Mouse (Mus musculus) erythroblast, adult 5-6 weeks (primary cell): ENCODE results near the gene Nedd4. TPM values are rescaled to one million over a fixed set of nuclear protein-coding genes. Genes with fewer than 3 reads are reported as not detected.
"Not testable (repeated sequence)": the region's sequence is repeated elsewhere in the genome, so short reads cannot be mapped to it uniquely, and the experiment has no call there.

Source experiments
- ATAC-seq: replicated peaks from 2 replicates; pipeline ENCODE4 v1.8.0; 2016; ENCODE audit warnings: moderate number of reproducible peaks, mild to moderate bottlenecking, moderate TSS enrichment, inconsistent platforms; ENCODE audit not compliant: poor library complexity, low FRiP score, severe bottlenecking
- total RNA-seq, 2 experiments: library from RNA; stranded (forward) in 1 of 2; stranded (reverse) in 1 of 2; fragments of 150-400 nt in 1 of 2; fragments of 200-764, 138-1000 nt in 1 of 2; gene quantifications; 2 replicates each; pipeline versions ENCODE4 v1.2.3 to v1.2.4; 2015 to 2017; ENCODE audit warnings: low replicate concordance in 2 of 2

Nedd4 gene
- total RNA-seq (2015; ENCODE audit: low replicate concordance): 37.6 and 48.2 TPM in 2 replicates
- total RNA-seq (2017; ENCODE audit: low replicate concordance): 51.9 and 56.2 TPM in 2 replicates

GRCm38 (mm10) chr9:72661895-72662661 lies at the start of gene Nedd4:
Gene Nedd4, plus strand, starts transcription at chr9:72662346.
- ATAC-seq: peak; percentile 79

GRCm38 (mm10) chr9:72613884-72614283 lies 48.3 kb upstream of the Nedd4 start:
- ATAC-seq: no peak

- no peak for ATAC-seq
Measured at GRCm38 (mm10) chr9:72614786-72615480, 47.2 kb upstream of the Nedd4 start.

DNA sequence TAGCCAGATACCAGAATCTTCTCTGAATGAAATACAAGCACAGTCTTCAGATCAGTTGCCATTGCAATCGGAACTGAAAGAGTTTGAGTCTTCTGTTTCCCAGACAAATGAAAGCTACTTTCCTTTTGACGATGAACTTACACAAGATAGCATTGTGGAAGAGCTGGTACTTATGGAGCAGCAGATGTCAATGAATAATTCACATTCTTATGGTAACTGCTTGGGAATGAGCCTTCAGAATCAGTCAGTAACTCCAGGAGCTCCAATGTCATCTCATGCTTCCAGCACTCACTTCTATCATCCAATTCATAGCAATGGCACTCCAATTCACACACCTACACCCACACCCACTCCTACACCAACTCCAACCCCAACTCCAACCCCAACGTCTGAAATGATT lies 44.1 kb upstream of the Nedd4 start:
- ATAC-seq: no peak

DNA sequence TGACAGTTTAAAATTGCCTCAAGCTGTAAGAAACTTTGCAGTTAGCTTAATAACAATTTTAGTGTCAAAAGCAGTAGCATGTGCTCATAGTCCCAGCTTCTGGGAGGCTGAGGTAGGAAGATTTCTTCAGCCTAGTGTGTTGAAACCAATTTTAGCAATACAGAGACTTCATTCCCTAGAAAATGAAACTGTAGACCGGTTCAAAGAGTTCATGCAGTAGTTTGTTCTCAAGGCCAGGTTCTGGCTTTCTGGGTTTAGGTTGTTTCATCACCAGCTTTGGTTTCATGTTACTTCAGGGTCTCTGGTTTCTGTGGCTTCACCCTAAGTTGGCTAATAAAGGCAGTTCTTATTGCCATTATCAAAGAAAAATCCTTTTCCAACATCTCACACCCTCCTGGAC lies 38.5 kb upstream of the Nedd4 start:
- no peak for ATAC-seq

GRCm38 (mm10) chr9:72627598-72627997 lies 34.5 kb upstream of the Nedd4 start:
- ATAC-seq: no peak

DNA sequence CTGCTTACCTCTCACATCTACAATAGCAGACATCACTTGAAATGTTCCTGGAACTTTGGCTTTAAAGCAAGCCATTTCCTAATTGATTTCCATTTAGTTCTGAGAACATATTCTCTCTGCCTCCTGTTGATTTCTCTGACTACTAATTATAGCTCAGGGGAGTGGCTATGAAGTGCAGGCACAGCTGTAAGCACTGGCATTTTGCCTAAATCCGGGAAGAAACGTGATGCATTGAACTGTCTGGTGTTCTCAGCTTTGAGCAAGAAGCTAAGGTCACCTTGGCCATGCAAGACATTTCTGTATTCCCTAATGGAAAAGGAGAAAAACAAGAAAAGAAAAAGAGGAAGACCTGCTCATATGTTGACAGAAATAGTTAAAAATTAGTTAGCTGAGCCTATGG lies 33.6 kb upstream of the Nedd4 start:
- no peak for ATAC-seq

DNA sequence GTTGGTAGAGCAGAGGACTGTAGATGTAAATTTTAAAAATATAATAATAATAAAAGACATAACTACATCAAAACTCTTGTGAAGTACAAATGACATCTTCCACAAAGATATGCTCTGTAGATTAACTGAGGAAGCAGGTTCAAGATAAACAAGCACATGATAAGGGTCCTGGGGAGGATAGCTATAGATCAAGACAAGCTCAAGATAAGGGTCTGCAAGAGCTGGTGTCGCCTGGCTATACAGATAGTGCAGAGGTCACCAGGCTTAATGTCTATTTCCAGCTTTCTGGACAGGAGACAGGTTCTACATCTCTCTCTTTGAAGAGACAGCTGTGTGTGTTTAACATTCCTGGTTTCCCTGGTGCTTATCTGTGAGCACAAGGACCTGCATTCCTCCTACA lies 29.9 kb upstream of the Nedd4 start:
- ATAC-seq: no peak

DNA sequence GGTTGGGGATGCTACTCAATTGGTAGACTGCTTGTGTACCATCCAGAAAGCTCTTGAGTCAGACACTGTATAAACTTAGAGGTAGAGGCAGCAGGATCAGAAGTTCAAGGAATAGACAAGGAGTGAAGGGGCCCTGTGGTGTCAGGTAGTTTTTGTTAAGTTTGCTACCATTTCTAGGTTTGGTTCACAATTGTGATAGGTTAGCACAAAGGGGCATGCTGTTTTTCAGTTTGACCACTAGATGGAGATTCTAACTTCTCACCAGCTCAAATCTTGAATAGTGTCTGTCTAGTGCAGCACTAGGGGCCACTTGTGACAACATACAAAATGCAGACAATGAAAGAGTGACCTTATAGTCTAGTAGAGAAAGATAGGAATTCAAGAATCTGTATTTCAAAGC lies 27.0 kb upstream of the Nedd4 start:
- peak; percentile 67; the same call in 1 of the 2 replicates for ATAC-seq

DNA sequence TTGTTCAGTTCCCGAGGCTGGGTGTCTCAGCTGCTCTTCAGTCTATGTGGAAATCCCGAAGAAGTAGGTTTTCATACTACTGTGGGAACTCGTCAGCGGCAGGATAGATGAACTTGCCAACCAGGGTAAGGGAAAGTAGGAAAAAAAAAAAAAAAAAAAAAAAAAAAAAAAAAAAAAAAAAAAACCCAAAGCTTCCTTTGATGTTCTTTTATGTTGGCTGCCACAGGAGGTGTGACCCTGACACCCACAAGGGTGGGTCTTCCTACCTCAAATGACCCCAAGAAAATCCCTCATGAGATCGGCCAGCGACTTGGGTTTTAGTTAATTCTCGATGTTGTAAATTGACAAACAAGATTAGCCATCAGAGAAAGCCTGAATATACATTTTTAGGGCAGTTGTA lies 25.6 kb upstream of the Nedd4 start:
- ATAC-seq: no peak

- ATAC-seq: no peak
Measured at GRCm38 (mm10) chr9:72637243-72637642, 24.9 kb upstream of the Nedd4 start.

DNA sequence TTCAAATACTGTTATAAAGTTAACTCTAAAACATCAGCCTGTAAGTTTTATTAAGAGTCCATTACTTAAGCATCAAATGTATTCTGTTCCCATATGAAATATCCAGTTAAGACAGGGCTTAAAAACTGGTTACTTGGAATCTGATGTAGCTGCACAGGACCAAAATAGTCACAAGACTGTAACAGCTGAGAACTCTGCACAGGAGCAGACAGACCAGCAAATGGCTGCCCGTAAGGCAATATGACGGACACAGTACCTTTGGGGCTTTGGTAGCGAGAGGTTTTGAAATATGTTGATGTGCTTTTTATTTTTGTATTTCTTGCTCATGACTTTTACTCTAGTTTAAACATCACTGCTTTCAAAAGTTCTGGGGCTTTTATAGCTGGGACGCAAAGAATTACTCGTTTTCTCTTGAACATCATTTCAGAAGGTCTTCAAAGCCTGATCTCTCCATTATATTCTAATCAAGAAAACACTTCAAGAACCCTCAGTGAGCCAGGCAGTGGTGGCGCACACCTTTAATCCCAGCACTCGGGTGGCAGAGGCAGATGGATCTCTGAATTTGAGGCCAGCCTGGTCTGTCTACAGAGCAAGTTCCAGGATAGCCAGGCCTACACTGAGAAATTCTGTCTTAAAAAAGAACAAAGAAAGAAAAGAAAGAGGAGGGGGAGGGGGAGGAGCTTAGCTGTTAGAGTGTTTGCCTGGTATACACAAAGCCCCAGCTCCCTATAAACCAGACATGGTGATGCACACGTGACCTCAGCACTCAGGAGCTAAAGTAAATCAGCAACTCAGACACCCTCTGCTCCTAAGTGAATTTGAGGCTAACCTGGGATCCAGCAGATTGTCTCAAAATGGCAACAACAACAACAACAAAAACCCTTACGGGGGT lies 22.9 kb upstream of the Nedd4 start:
- ATAC-seq: peak; percentile 26; the same call in 1 of the 2 replicates

DNA sequence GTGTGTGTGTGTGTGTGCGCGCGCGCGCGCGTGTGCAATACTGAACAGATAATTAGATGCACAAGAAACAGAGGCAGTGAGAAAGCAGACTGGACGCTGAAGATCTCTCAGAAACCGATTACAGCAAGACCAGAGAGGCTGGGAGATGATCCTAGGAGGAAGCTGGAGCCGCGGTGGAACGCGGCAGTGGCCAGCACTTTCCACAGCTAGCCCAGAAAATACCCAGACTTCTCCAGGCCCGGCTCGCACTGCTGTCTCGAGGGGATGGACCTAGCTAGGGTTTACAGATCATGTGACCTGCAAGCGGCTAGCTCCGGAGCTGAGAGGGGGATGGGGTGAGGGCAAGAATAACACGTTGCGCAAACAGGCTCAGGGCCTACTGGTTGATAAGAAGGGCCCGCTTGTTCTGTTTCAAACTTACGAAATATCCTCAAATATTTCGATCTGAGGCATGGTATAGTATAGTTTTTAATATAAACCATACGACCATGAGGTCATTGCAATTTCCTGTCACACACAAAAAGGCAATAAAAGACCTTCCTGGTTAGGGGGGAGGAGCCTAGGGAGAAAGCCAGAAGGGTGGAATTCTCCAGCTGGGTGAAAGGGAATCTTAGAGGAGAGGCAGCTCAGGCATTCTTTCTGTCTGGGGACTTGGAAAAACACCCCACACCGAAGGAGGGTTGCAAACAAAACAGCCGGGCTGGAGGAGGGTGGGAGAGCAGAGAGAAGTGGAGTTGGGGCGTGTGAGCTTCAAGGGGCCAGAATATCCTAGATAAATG lies 22.1 kb upstream of the Nedd4 start:
- ATAC-seq: peak; percentile 88

DNA sequence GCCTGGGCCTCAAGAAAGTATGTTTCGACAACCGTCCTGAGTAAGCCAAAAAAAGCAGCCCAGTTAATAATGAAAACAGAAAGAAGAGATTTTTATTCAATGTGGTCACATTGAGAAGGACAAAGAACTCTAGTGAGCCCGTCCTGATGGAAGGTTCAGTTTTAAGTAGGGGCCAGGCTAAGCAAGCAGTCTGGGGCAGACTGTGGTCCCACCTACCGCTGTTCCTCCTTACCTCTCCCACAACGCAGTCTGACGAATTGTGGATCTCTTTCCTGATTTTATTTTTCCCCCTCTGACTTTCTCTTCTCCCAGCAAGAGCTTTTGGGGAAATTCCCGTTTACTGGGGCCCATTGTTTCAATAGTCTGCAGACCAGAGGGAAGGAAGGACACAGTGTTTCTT lies 21.5 kb upstream of the Nedd4 start:
- no peak for ATAC-seq

DNA sequence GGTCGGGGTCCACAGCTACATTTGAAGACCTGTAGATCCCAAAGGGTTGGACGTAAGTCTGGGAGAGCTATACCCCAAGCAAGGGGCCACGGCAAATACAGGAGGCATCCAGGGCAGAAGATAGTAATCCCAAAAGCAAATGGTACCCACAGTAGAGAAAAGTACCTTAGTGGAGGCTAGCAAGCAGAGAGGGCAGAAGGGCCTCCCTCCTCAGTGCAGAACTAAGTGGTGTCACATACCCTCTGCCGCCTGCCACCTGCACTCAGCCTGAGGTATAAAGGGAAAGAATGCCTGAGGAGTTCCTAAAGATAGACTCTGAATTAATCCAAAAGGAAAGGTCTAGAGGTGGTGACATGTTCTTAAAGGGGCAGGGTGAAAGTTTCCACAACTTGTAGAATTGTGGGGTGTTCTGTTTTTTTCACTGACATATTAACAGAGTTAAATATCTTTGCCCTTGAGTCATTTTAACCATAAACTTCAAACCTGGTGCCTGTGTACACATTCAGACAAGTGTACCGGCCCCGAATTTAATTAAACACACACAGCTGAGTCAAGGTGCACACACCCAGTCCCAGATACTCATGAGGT lies 21.0 kb upstream of the Nedd4 start:
- ATAC-seq: no peak

GRCm38 (mm10) chr9:72642756-72643447 lies 19.2 kb upstream of the Nedd4 start:
- ATAC-seq: not testable (repeated sequence)

DNA sequence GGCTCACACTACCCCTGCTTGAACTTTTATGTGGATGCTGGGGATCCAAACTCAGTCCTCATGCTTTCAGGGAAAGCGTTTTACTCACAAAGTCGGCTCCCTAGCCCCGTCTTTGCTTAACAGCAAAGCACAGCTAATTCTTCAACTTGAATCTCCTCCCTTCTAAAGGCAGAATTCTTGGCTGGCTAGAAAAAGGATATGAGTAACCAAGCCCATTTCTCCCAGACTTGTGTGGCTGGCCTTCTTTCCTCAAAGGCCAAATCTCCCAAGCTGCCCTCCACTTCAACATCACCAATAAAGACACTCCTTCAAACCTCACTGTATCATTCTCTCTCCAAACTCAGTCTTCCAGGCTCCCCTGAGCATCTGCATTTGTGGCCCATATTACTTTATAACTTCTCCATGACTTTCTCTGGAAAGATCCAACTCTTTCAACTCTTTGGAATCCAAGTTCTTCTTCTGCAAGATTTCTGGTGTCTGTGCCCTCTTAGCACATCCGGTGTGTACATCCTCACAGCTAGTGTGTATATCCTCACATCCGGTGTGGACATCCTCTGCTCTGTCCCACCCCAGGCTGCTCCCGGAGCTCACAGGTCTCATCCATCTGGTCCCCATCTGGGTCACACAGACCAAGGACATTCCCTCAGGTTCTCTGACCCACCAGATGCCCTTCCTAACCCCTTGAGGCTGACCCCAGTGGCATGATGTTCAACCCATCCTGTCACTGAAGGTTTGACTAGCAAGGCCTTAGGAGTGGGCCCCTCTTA lies 18.3 kb upstream of the Nedd4 start:
- no peak for ATAC-seq
